Mouse (Mus musculus): Measurements from ENCODE around the gene Qsox1.

The Qsox1 gene

DNA sequence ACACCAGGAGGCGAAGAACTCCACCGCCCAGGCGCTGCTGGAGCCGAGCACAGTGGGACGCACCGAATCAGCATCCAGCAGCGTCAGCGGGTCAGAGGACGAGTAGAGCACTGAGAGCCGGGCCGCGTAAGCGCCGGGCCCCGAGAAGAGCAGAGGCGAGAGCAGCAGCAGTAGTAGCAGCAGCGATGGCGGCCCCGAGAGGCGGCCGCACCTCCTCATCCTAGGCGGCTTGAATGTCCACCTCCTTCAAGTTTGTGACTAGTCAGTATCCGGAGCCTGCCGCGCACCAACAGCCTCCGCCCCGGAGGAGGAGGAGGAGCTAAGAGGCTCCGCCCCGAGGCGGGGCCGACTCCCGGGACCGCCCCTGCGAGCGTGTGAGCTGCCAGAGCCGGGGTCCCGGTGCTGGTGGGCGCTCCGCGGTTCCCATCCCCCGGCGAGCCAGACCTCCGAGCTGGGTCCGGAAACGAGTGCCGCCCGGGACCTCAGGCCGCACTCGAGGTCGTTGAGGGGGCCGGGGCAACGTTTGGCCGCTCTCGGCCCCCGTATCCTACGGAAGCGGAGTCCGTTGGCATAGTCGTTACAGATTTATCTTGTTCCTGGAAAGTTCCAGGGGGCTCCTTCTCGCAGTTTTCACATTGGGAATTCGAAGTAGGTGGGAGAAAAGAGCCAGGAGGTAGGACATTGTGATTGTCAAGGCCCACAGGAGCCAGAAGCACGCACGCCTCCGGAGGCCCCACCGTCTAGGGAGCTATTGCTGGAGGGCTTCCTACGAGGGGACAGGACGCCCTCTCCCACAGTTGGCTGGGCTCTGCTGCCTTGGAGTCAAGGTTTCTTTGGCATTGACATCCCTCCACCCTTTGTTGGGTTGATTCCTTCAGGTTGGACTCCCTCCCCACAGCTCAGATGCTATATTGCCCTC is at the start of gene Qsox1:
Gene Qsox1, minus strand, starts transcription at position 309 of the 919 bp plus-strand sequence.
- DNase-seq, result peak; percentile 78

DNA sequence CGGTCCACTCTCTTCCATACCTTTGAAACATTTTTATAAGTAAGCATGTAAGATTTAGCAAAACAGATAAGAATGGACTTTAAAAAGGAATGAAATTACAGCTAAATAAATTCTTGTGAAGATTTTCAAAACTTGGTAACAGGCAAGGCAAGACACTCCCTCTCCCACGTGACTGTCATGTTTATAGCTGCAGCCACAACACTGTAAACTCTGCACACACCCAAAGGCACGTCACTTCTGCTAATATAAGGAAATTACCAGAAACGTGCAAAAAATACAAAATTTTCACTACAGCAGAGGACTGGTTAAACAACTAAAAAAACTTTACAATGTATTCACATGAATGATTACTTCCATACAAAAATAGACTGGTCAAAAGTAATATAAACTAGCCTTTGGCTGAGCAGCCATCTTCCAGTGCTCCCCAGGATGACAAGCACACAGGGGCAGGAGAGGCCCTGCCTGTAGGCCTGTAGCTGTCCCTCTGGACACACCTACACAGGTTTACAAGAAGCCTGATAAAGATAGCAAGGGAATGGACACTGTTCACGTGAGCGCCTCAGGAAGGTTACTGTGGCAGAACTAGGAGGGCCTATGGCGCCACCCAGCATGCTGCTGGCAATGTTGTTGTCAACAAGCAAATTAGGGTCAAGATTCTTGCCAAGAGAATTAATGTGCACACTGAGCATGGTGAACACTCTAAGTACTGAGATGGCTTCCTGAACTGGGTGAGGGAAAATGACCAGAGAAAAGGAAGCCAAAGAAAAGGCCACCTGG is 42.4 kb upstream of the Qsox1 start:
- DNase-seq, result peak; percentile 95 to 97

DNA sequence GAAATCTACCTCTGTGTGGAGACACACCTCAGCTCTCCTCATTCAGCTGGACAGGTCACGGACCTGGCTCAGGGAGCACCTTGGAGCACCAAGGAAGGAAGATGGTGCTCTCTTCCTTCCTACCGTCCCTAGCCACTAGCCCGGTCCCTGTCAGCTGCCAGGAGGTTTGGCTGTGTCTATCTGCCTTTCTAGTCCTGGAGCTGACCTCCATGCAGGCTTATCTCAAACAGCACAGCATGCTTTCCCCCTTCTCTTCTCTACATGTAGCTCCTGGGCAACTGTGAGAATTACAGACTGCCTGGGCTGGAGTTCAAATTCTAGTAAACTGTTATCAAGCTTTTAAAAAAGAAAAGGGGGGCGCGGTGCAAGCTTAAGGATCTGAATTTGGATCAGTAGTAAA is 40.3 kb upstream of the Qsox1 start:
- DNase-seq, result no peak

DNA sequence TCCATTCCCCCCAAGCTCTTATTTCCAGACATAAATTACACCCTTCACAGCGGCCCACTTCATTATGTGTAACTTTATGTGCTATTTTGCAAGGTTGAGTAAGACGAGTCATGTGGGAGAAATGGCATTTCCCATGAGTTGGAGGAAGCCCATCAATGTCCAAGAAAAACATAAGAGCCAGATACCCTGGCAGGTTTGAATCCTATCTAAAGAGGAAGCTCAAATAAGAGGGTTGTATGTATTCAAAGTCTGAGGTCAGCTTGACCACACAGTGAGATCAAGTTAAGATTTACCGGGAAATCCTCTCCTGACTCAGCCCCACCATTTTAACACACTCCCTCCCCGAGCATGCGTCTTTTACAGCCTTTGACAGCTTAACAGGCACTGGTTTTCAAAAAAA is 31.5 kb upstream of the Qsox1 start:
- no peak for DNase-seq

DNA sequence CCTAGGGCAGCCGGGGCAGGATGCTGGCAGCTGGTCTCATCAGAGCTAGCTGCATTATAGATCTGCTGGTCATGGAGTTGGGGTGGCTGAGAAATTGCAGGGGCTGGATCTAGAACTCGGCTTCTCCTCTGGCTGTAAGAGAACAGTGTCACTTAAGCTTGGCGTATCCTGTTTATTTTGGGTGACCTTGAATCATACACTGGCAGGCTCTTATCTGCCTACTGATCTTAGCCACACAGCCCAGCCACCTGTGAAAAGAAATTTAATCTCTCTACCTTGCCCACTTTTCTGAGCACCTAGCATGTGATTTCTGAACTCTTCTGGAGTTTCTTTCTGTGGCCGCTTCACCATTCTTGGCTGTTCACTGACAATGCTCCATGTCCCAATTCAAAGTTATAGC is 30.8 kb upstream of the Qsox1 start:
- no peak for DNase-seq

DNA sequence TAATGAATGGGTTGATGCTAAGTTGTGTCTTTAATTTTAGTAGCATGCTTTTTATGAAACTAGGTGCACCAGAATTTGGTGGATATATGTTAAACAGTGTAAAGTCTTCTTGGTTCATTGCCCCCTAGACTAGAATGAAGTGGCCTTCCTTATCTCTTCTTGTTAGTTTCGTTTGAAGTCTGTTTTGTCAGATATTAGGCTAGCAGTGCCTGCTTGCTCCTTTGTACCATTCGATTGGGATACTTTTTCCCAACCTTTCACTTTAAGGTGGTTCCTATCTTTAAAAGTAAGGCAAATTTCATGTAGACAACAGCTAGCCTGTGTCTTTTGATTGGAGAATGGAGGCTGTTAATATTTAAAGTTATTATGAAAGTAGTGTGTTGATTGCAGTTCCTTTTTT is 23.0 kb upstream of the Qsox1 start:
- no peak for DNase-seq

DNA sequence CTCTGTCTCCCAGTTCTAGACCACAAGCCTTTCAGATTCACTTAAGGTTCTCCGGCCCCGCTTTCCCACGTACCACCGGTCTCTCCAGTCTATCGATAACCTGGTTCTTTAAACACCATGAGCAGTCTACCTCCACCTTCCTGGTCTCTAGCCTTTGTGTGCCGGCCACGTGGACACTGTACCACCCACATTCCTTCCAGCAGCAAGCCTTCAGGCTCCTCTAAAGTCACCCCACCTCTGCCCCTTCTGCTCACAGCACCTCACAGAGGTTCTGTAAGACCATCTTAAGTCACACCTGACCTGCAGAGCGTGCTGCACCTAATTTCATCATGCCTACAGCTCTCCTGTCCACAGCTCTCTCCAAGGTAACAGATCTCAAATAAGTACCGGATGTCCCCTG is 20.9 kb upstream of the Qsox1 start:
- no peak for DNase-seq

DNA sequence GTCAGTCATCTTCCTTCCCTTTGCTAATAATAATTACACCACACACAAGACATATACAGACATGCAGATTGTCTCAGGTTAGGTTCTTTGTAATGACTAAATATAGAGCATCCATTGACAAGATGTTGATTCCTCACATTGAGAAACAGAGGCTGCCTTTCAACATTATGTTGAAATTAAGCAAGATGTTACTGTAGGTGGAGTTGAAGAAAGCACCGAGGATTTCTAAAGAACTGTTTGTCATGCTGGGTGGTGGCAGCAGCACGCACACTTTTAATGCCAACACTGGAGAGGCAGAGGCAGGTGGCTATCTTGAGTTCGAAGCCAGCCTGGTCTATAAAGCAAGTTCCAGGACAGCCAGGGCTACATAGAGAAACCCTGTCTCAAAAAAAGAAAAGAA is 19.3 kb upstream of the Qsox1 start:
- DNase-seq, result no peak

DNA sequence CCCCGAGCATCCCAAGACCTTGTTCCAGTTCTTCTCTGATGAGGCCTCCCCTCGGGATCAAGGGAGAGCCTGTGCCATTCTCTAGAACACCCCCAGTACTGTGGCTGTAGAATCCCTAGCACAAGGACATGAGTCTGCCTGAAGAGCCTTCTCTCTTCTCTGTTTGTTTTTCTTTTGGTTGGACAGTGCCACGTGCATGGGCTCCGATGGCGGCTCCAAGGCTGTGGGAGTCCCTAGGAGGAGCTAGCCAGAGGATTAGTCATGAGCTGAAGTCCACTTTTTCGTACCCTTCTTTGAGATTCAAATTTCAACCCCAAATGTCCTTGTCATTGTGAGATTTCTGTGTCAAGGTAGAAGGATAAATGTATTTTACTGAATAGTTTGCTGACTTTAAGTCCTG is 18.2 kb upstream of the Qsox1 start:
- no peak for DNase-seq

DNA sequence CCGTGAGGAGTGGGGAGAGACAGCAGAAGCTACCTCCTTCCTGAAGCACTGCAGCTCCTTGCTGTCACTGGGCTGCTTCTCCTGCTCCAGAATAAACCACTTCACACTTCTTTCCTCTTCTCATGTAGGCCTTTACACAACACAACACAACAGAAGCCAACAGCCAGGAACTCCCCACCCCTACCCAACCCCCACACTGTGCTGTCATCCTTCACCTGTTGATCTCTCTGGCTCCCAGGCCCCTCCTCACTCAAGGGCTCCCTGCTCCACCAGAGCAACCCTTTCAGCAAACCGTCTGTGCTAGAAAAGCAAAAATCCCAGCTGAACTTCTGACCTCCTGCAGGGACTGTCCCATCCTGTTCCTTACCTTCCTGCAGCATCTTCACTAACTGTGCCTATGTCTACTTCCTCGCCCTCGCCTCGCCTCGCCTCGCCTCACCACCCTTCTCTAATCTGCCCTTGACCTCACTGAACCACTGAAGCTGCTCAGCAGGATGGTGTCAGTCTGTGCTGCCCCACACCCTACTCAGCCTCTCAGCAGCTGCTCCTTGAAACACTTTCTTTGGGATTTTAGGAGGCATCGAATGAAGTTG is 15.1 kb upstream of the Qsox1 start:
- no peak for DNase-seq

DNA sequence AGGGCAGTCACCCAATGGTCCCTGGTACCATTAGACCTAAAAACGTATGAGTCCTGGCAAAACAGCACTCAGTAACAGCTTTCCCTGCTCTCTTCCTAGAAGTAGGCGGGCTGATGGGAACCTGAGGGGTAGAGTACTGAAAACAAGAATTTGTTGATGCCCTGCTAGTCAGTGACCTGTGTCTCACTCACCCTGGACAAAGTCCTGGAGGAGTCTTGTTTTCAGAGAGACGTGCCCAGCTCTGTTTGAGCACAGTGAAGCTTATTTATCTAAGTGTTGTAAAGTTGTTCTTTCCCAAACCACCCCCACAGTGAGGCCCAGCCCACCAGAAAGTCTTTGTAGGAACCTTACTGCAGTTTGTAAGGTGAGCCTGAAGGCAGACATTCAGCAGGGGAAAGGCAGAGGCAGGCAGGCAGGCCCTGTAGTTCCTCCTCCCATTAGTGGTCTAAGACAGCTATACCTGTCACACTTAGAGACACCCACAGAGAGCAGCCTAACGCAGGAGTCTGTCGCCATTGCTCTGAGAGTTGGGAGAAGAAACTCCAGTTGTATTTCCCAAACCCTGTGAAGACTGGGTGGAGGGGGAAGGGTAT is 14.2 kb upstream of the Qsox1 start:
- DNase-seq, result no peak

DNA sequence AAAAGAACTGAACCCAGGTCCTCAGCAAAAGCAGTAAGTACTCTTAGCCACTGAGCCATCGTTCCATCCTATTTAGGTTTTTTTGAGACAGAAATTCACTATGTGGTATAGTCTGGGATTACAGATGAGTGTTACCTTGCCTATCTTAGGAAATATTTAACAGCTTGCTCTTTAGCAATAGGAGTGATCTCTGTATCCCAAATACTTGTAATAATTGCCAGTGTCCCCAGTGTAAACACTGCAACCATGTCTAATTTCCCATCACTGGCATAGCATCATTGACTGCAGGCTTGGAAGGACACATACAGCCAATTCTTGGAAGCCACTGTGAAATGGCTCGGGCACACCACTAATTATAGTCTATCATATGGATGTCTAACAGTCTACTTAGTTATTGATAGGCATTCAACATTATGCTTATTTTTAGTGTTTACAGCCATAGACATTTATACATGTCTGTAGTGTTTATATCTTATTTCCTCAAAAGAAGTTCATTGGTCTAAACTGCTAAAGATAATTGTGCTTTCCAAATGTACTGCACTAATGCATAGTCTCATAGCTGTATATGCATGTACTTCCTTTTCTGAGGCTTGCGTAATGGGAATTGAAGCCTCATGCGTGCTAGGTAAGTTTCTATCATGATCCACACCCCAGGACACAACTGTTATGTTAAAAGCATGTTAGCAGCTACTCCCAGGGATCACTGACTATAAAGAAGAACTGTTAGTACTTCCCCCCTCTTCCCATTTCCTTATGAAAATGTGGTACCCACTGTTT is 13.4 kb upstream of the Qsox1 start:
- DNase-seq, result no peak

DNA sequence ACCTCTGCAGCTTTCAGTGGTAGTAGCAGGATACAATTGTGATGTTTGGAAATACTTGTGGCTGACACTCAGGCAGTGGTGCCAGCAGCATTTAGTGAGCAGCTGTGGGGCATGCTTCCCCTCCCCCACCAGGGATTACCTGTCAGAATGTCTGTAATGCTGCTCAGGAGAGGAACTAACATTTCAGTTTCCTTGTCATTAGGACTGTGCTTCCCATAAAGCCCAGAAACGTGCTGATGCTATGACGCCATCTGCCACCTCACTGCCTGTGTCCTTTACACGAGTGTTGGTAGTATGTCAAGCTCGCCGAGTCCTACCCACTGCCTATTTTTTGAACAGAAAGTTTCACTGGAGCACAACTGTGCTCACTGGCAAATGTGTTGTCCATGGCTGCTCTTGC is 8.0 kb upstream of the Qsox1 start:
- DNase-seq, result no peak

DNA sequence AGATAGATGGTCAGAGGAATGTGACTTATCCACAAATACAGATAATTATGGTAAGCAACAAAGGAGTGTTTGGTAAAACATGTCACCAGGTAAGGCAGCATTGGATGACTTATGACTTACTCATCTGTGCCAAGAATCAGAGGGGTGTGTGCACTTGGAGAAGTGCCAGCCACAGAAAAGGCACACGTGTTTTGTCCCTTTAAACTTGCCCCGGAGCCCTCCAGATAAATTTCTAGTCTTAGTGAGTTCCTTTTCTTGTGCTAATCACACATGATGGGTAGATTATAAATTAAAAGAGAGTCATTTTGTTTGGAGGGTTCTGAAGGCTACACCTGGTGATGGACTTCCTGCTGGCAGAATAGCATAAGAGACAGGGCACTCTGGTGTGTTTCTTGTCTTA is 3.5 kb upstream of the Qsox1 start:
- DNase-seq, result no peak

DNA sequence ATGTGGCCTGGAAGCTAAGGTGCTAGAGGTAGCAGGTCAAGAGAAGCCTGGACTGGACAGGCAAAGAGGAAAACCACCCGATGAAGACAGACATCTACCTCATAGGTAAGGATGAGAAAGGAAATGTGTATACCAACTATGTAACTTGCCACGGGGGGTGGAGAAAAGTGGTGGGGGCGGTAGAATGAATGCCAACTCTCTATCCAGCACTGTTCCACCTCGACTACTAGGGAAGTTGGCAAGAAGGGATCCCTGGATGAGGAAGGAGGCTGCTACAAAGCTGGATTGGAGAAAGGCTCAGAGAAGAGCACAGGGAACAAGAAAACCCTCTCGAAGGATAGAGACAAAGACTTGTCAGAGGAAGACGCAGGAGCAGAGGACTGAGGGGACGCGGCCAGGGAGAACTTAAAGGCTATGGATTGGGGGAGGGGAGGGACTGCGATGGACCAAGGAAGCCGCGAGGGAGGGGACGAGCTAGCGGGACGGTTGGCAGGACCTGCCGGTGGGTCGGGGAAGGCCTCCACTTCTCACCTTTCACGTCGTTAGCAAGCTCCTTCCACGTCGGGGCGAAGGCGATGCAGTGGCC is 601 bp downstream of the Qsox1 start:
- DNase-seq, result no peak

DNA sequence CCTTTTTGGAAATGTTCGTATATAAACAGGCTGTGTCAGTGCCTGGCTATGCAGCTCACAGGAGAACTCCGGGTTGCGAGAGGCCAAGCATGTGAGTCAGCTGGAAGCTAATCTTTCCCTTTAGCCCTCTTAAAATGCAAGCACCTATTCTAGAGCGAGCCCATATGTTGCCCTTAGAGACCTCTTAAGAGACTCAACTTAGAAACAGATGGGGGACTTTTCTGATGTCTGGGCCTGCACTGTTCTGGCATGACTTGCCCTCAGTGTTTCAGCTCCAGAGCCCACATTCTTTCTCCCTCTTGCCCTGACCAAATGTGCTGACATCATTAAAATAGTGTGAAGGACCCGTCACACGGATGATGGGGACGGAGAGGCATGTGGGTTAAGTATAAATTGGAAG is 2.1 kb downstream of the Qsox1 start:
- DNase-seq, result no peak

DNA sequence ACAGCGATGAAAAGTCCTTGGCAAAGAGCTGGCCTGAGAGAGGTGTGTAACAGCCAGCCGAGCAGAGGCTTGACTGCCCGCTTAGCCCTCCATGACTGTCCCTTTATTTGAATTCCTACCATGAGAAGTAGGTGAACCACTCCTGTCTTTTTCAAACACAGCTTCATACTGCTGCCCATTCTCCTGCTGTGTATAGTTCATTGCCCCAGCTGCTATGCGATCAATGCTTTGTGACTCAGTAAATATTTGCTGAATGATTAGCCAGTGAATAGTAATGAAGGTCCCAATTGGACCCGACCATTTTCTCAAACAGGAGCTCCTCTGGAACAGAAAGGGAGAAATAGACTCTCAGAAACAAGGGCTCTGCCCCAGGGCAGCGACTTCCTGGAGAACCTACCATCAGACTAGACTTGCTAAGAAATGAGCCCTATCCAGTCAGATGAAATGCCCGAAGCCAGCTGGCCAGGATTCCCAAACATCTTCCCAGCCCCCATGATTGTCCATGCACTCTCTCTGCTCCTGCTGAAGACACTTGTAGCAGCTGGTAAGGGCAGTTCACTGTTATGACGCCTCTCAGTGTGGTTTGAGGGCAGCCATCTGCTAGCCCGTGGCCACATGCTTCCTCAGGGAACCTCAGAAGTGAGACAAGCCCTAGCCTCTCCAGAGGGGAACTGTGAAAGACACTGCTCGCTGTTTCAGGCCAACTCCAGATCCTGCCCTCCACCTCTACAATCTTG is 2.8 kb downstream of the Qsox1 start:
- peak in 1 of 2 experiments; percentile 31 for DNase-seq

DNA sequence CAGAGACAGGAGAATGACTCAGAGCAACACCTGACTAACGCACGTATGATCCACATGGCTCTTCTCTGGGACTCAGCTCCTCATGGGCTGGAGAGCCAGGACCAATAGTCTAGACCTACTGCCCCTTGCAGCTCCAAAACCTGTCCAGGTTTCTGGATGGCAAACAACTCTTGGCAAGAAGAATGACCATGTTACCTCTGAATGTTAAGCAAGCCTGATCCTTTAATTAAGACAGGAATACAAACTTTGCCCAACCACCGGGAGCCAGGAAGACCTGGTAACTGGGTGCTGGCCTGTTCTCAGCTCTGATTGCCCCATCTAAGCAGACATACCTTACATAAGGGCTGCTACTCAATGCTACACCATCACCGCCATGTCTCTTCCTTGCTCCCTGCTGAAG is 4.4 kb downstream of the Qsox1 start:
- DNase-seq, result no peak

DNA sequence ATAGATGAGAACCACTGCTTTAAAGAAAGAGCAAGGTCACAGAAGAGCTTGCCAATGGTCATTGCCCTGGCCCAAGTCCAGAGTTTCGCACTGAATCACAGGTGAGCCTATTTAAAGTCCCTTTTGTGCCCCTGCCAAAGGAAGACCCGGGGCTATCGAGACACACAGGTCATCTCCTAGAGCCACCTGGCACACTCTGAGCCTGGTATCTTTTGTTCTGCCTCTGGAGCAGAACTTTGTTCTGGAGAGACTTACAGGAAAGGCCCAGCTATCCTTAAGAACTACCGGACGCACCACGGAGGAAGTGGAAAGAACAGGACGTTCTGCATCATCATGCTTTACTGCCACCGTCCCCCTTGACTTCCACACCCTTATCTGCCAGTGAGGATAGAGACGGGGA is 7.1 kb downstream of the Qsox1 start:
- no peak for DNase-seq

DNA sequence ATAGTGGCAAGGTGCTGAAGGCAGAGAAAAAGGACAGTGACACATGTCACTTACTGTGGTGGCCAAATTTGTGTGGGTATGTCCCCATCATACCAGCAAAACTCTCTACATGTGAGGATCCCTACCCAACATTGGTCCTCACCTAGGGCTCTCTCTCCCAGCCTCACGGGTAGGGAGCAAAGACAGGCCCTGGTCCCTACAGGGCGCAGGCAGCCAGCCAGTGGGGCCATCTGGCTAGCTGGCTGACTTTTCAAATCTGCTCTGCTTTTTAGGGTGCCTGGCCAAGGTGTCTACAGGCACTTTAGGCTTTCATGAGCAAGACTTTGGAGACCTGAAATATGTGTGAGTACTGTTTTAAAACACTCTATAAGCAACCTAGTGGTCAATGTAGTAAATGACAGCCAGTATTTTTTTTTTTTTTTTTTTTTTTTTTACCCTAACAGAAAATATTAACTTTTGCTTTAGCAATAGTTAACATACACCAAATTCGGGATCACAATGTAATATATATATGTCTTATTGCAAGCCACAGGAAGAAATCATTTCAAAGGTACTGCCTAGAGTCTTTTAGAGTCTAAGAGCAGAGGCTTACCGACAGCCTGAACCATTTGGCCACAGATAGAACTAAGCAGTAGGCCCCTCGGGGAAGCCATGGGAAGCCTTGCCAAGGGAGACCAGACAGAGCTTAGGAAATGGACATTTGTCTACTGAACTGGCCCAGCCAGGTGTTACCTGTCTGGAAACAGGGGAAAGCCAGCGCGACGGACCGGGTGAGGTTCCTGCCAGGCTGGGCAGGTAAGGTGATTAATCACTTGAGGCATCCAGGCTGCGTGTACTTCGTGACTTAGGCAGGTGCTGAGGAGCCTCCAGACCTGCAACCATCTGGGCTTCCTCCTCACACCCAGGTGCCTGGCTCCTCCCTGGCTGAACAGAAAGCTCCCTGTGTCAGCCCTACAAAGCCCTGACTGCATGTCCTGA is 11.4 kb downstream of the Qsox1 start:
- DNase-seq, result peak; percentile 79 to 90
